Mouse (Mus musculus) heart, adult 2 months (tissue): ENCODE results near the gene Arnt2. TPM values are rescaled to one million over a fixed set of nuclear protein-coding genes. Genes with fewer than 3 reads are reported as not detected.

ENCODE experiments used
- DNase-seq, 2 experiments: peaks; one replicate each; pipeline ENCODE4 v3.0.0; 2021
- H3K27ac ChIP-seq: fragments of 200-600 bp; 2 replicates; pipeline ENCODE4 v1.8.1; 2022
- H3K27me3 ChIP-seq: fragments of 200-500 bp; 2 replicates; pipeline ENCODE4 v1.6.1; 2012; ENCODE audit warnings: mild to moderate bottlenecking, low read length, inconsistent platforms, mixed read lengths; ENCODE audit not compliant: control insufficient read depth, insufficient read depth
- H3K36me3 ChIP-seq: fragments of 200-500 bp; 2 replicates; pipeline ENCODE4 v1.6.1; 2012; ENCODE audit warnings: low read length, inconsistent platforms; ENCODE audit not compliant: control insufficient read depth, insufficient read depth
- H3K4me1 ChIP-seq: fragments of 200-500 bp; 2 replicates; pipeline ENCODE4 v1.6.1; 2011; ENCODE audit warnings: low read length; ENCODE audit not compliant: control insufficient read depth, insufficient read depth
- H3K4me3 ChIP-seq: fragments of 200-600 bp; 2 replicates; pipeline ENCODE4 v1.8.1; 2022
- H3K79me2 ChIP-seq: fragments of 200-500 bp; replicated peaks from 2 replicates; pipeline ENCODE4 v1.6.1; 2012; ENCODE audit warnings: mild to moderate bottlenecking, inconsistent platforms, low read length, moderate library complexity, mixed read lengths; ENCODE audit not compliant: control insufficient read depth, insufficient read depth
- H3K9ac ChIP-seq: fragments of 200-500 bp; 2 replicates; pipeline ENCODE4 v1.6.1; 2012; ENCODE audit warnings: low read depth, mild to moderate bottlenecking, control low read depth, inconsistent platforms, low read length, mixed read lengths
- CTCF ChIP-seq: fragments of 200-600 bp; IDR thresholded peaks from 2 replicates; pipeline ENCODE4 v1.8.1; 2022; ENCODE audit warnings: antibody characterized with exemption, mild to moderate bottlenecking, moderate library complexity
- EP300 ChIP-seq: fragments of 200-500 bp; IDR thresholded peaks from 2 replicates; pipeline ENCODE4 v1.6.1; 2011; ENCODE audit warnings: low read depth, low read length, control low read depth; ENCODE audit not compliant: insufficient read depth
- POLR2A ChIP-seq: fragments of 200-500 bp; IDR thresholded peaks from 2 replicates; pipeline ENCODE4 v1.6.1; 2011; ENCODE audit warnings: mild to moderate bottlenecking, low read depth, low read length, control low read depth; ENCODE audit not compliant: insufficient read depth
- WGBS: fragments of 180-500 bp; shearing (Covaris S2); methylation state at CpG from one replicate; pipeline ENCODE4 v1.1.7; 2018; 5-methylcytosine and 5-hydroxymethylcytosine counted together
- intact Hi-C: fragments of 180-260 bp; cut with DNase I; formaldehyde crosslinking; loops from one replicate; pipeline ENCODE4 v1.15.1; 2025
- polyA plus RNA-seq: library from polyadenylated mRNA; depleted of rRNA; stranded (reverse); fragments of >200 nt; gene quantifications from 2 replicates; pipeline ENCODE4 v1.2.3, GENCODE M21; 2012
- total RNA-seq, 2 experiments: library from RNA; stranded (reverse); gene quantifications; 2 replicates each; pipeline ENCODE4 v1.2.3; 2021

The Arnt2 gene
- total and polyA plus RNA-seq, 3 experiments = 0.34 to 0.91 (median 0.70) TPM

- 67% methylated on average over 2 of the region's 2 CpGs for WGBS
- Histone ChIP-seq H3K27me3 (no peaks in the 10 kb centered on the region), H3K79me2 (no peaks in the 10 kb centered on the region), H3K27ac (no peak overlapping the region), H3K4me1 (no peaks in the 10 kb centered on the region; the same call in 1 of the 2 replicates), H3K4me3 (no peak overlapping the region), H3K9ac (no peak overlapping the region), H3K36me3 (no peaks in the 10 kb centered on the region)
- intact Hi-C loops = no loop called here
- DNase-seq = no peak
- no peak for TF ChIP-seq POLR2A
- TF ChIP-seq EP300 = no peak
- TF ChIP-seq CTCF = no peak
Measured at GRCm38 (mm10) chr7:84325570-84326328, 84.2 kb downstream of the Arnt2 start.

GRCm38 (mm10) chr7:84321542-84321941, 88.4 kb downstream of the Arnt2 start:
- intact Hi-C loops = no loop called here
- DNase-seq = no peak

GRCm38 (mm10) chr7:84315353-84316003, 94.5 kb downstream of the Arnt2 start:
- intact Hi-C loops = no loop called here
- no peaks in the 10 kb centered on the region; the same call in 1 of the 2 replicates for H3K4me1 ChIP-seq
- WGBS = 58% methylated on average over 7 of the region's 7 CpGs
- H3K79me2 ChIP-seq = no peaks in the 10 kb centered on the region
- DNase-seq = no peak
- H3K36me3 ChIP-seq = no peaks in the 10 kb centered on the region
- H3K27ac ChIP-seq = no peak overlapping the region
- no peak overlapping the region for H3K4me3 ChIP-seq
- H3K9ac ChIP-seq = no peak overlapping the region
- no peaks in the 10 kb centered on the region for H3K27me3 ChIP-seq
- no peak for TF ChIP-seq EP300
- peak; percentile 20; the same call in 1 of the 2 replicates for TF ChIP-seq CTCF

More at GRCm38 (mm10) chr7:84321542-84321941, 88.4 kb downstream of the Arnt2 start:
- H3K4me1 ChIP-seq = no peaks in the 10 kb centered on the region; the same call in 1 of the 2 replicates
- no peak overlapping the region for H3K4me3 ChIP-seq
- WGBS = 63% methylated on average over 1 of the region's 1 CpGs
- H3K36me3 ChIP-seq = no peaks in the 10 kb centered on the region
- TF ChIP-seq POLR2A (no peak), EP300 (no peak), CTCF (no peak)
- no peak overlapping the region for H3K27ac ChIP-seq
- no peak overlapping the region for H3K9ac ChIP-seq
- no peaks in the 10 kb centered on the region for H3K79me2 ChIP-seq
- no peaks in the 10 kb centered on the region for H3K27me3 ChIP-seq

GRCm38 (mm10) chr7:84314742-84315141, 95.2 kb downstream of the Arnt2 start:
- intact Hi-C loops = no loop called here
- Histone ChIP-seq H3K27me3 (no peaks in the 10 kb centered on the region), H3K9ac (no peak overlapping the region), H3K27ac (no peak overlapping the region), H3K4me1 (no peaks in the 10 kb centered on the region; the same call in 1 of the 2 replicates), H3K79me2 (no peaks in the 10 kb centered on the region), H3K36me3 (no peaks in the 10 kb centered on the region), H3K4me3 (no peak overlapping the region)
- no peak for DNase-seq
- 93% methylated on average over 2 of the region's 2 CpGs for WGBS
- TF ChIP-seq EP300 (no peak), POLR2A (no peak), CTCF (no peak)

GRCm38 (mm10) chr7:84311624-84312023, 98.4 kb downstream of the Arnt2 start:
- WGBS = 53% methylated on average over 3 of the region's 3 CpGs
- Histone ChIP-seq H3K4me3 (no peak overlapping the region), H3K27ac (no peak overlapping the region), H3K27me3 (no peaks in the 10 kb centered on the region), H3K36me3 (no peaks in the 10 kb centered on the region), H3K79me2 (no peaks in the 10 kb centered on the region), H3K4me1 (no peaks in the 10 kb centered on the region; the same call in 1 of the 2 replicates), H3K9ac (no peak overlapping the region)
- DNase-seq = no peak
- intact Hi-C loops = no loop called here
- no peak for TF ChIP-seq CTCF
- no peak for TF ChIP-seq EP300
- no peak for TF ChIP-seq POLR2A

- no peaks in the 10 kb centered on the region for H3K27me3 ChIP-seq
- no peak overlapping the region for H3K9ac ChIP-seq
- no peak overlapping the region for H3K4me3 ChIP-seq
- TF ChIP-seq POLR2A (no peak), CTCF (no peak), EP300 (no peak)
- 47% methylated on average over 4 of the region's 4 CpGs for WGBS
- H3K4me1 ChIP-seq = no peaks in the 10 kb centered on the region; the same call in 1 of the 2 replicates
- DNase-seq = no peak
- no peaks in the 10 kb centered on the region for H3K79me2 ChIP-seq
- no peaks in the 10 kb centered on the region for H3K36me3 ChIP-seq
- no peak overlapping the region for H3K27ac ChIP-seq
- intact Hi-C loops = no loop called here
Measured at GRCm38 (mm10) chr7:84310909-84311311, 99.1 kb downstream of the Arnt2 start.
